Mouse (Mus musculus) liver, adult (tissue): Measurements from ENCODE around the gene F7.

ENCODE experiments used
- GATA4 ChIP-seq: IDR thresholded peaks from 2 replicates; pipeline ENCODE4 v1.6.1; 2014; ENCODE audit warnings: mild to moderate bottlenecking, low read length; ENCODE audit not compliant: insufficient replicate concordance

F7 gene

DNA sequence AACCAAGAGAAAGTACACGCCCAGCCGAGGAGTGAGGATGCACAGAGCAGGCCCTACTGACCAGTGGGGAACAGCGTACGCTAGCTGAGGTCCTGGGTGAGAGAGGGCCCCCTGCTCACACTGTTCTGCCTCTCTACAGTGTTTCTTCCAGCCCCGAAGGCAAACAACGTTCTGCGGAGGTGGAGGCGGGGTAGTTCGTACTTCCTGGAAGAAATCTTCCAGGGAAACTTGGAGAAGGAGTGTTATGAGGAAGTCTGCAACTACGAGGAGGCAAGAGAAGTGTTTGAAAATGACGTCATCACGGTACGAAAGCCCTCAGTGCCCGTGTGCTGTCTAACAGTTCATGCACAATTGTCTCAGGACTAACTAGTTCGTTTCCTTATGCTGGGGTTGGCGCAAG lies 37.3 kb downstream of the F7 start:
- TF ChIP-seq GATA4: no peak

DNA sequence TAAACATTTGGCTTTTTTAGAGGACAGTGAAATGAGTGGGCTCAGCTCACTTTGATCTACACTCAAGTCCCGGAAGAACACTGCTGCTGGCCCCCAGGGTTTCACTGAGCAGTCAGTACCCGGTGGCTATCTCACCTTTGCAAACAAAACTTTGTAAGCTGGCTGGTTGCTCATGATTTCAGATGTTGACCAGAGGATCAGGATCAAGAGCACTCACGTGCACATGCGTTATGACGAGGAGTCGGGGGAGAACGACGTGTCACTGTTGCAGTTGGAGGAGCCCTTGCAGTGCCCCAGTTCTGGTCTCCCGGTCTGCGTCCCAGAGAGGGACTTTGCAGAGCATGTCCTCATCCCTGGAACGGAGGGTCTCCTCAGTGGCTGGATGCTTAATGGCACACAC lies 47.4 kb downstream of the F7 start:
- no peak for TF ChIP-seq GATA4

DNA sequence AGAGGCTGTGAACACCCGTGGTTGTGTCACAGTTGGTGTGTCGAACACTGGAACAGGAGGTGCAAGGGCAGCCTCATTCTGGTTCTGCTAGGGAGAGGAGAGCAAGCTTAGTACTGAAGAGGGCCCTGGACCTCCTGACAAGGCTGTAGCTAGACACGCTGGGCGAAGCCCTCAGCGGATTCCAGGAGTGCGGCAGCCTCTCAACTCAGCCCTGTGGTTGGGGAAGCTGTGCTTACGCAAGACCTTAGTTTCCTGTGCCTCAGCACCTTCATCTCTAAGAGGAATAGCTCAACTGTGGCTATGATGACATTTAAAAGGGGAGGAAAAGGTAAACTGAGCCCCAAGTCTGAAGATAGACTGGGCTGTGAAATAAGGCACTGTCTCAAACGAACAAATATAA lies 49.2 kb downstream of the F7 start:
- TF ChIP-seq GATA4: no peak

DNA sequence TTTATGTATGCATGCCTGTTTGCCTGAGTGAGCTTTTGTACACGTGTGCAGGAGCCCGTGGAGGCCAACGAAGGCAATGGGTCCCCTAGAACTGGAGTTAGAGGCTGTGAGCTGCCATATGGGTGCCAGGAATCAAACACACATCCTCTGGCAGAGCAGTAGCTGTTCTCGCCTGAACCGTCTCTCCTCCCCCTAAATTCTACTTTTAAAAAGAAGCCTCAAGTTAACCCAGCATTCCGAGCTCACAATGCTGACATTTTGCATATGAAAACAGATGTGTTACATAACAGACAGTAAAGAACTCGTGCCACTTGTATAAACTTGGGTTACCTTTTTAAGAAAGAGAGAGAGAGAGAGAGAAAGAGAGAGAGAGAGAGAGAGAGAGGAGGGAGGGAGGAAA lies 51.7 kb downstream of the F7 start:
- no peak for TF ChIP-seq GATA4
